Mouse (Mus musculus): ENCODE data around the gene Zswim3.

- TF ChIP-seq CTCF (conservative IDR thresholded peaks at IDR 0.05; ENCODE audit: insufficient read depth, insufficient read length, low read depth, low read length) (no peak), POLR2A (IDR thresholded peaks at IDR 0.05; ENCODE audit: low read depth, low read length) (no peak)
Observed at GRCm38 (mm10) chr2:164825521-164825920, 20.6 kb downstream of the Zswim3 start.
